Mouse (Mus musculus) cerebellum, postnatal 36 days (tissue): ENCODE results near the gene Elmo1.

Source experiments
- DNase-seq, 2 experiments: peaks; one replicate each; pipeline ENCODE4 v3.0.0; 2021 to 2022; ENCODE audit warnings: mixed read lengths in 2 of 2

Gene Elmo1

DNA sequence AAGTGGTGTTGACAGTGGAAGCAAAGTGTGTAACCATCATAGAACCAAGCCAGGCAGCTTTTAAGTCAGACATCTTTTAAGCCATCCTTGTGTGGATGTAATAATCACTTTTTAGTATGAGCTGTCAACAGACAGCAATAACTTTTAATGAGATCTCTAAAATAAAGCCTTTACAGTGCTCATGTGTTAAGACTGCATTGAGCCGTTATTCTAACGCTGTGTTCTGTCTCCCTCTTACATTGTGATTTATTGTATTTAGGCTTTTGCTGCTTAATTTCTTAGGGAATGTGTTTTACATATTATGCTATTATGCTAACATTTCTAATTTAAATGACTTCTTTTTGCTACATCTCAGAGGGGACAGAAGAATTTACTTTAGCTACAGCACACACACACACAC is 189.5 kb downstream of the Elmo1 start:
- no peak for DNase-seq

GRCm38 (mm10) chr13:20283891-20284290 is 193.5 kb downstream of the Elmo1 start:
- no peak for DNase-seq

GRCm38 (mm10) chr13:20286680-20287079 is 196.3 kb downstream of the Elmo1 start:
- DNase-seq, result no peak

GRCm38 (mm10) chr13:20288393-20288792 is 198.0 kb downstream of the Elmo1 start:
- DNase-seq, result no peak

- no peak for DNase-seq
Measured at GRCm38 (mm10) chr13:20290412-20290811, 200.0 kb downstream of the Elmo1 start.

GRCm38 (mm10) chr13:20292348-20292747 is 202.0 kb downstream of the Elmo1 start:
- DNase-seq, result peak in 1 of 2 experiments; percentile 33

DNA sequence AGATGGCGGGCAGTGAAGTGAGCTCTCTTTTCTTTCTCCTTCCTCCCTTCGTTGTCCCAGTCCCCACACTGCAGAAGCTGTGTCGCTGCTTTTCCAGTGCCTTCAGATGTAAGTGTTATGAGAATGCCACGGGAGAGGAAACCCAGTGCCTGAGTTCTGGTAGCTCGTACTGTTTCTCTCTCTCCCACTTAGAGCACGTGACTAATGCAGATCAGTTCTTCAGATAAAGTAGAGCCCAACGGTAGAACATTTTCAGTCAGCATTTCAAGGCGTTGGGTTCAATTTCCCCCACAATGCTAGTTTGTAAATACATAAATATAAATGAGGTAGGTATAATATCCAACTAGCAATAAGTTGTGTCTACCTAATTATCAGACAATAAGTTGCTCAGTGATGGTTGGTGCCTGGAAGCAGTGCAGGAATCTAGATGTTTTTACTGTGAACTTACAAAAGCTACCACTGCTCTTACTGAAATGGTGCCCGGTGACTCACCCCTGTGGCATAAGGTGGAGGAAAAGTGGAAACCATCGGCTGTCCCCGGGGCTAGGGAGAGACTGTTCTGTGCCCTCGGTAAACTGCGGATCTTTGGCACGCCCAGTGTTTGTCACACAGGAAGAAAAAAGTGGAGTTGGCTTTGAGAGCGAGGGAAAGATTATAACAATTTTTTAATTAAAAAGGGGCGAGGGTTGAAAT is 205.0 kb downstream of the Elmo1 start:
- no peak for DNase-seq

DNA sequence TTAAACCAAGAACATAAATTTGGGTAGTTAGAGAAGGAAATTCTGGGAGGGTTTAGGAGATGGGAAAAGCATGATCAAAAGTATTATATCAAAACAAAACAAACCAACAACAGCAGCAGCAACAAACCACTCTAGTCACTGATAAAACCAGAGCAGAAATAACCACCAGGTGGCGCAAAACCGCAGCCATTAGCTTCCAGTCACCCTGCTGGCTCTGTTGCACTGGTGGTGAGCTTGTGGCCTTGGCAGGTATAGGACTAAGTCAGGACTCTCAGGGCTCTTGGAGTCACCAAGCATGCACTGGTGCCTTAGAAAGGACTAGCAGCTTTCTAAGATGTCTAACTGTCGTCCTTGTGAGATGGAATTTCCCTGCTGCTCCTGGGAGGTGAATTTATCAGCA is 207.4 kb downstream of the Elmo1 start:
- DNase-seq, result peak; percentile 73 to 79

DNA sequence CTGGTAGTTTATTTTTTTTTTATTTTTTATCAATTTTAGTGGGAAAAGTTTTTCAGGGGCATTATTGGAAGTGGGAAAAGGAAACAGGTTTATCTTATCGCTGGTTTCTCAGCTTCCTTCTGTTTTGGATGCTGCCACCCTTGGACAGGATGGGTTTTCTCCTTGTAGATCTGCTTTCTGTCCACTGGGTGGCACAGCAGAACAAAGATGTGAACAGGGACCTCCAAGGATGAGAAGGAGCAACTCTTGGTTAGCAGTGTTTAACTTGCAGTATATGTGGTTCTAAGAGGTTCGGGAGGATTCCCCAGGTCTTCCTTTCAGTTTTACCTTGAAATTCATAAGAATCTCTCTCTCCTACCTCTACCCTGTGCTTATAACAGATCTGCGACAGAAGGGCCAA is 209.0 kb downstream of the Elmo1 start:
- DNase-seq, result peak; percentile 25 to 56

DNA sequence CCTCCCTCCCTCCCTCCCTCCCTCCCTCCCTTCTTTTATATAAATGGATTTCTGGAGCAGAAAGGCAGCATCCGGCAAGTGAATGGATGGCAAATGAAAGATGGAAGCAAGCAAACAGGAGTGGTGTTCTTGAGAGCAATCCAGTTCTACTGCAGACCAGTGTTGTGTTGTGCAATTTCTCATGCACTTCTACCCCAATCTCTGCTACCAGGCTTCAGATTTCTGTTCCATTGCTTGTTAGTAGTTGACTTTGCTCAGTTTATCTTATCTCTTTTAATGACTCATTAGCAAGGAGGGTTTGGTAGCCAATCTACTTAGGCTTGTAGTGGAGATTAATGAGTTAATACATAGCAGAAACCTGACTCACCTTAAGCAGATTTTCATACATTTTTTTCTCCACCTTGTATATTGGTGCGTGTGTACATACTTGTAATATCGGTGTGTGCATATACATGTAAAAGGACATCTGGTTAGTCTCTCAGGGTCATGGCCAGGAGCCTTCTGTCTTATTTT is 209.7 kb downstream of the Elmo1 start:
- no peak for DNase-seq

GRCm38 (mm10) chr13:20300626-20301025 is 210.2 kb downstream of the Elmo1 start:
- DNase-seq, result no peak

DNA sequence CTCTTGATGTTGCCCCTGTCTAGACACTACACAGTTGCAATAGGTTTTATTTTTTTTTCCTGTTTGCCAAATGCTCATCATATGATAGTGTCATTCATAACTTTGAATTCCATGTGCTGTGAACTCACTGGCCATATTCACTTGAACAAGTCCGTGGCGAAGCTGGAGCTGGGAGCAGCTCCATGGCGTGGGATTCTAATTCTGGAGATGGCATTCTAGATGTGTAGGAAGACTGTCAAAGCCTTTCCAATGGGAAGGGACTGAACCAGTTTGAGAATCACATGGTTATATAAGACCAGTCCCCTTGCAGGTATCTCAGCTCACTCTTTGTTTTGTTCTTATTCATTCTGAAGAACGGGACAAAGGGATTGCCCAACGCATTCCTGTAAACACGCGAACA is 211.4 kb downstream of the Elmo1 start:
- no peak for DNase-seq

DNA sequence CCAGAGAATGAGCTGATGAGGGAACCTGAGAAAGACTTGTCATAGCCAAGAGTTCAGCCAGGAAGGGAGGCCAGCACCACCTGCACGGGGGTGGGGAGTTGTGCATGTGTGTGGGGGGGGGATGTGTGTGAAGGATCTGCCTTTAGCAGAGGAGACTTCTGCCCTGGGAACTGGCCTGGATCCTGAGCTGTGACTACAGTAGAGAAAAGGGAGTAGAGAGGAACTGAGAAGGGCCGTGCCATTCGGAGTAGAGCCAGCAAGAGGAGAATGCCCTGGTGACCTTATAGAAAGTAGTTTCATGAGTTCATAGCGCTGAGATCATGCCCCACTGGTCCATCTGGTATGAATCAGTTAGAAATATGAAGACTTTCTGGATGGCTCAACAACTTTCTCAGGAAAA is 215.2 kb downstream of the Elmo1 start:
- no peak for DNase-seq

DNA sequence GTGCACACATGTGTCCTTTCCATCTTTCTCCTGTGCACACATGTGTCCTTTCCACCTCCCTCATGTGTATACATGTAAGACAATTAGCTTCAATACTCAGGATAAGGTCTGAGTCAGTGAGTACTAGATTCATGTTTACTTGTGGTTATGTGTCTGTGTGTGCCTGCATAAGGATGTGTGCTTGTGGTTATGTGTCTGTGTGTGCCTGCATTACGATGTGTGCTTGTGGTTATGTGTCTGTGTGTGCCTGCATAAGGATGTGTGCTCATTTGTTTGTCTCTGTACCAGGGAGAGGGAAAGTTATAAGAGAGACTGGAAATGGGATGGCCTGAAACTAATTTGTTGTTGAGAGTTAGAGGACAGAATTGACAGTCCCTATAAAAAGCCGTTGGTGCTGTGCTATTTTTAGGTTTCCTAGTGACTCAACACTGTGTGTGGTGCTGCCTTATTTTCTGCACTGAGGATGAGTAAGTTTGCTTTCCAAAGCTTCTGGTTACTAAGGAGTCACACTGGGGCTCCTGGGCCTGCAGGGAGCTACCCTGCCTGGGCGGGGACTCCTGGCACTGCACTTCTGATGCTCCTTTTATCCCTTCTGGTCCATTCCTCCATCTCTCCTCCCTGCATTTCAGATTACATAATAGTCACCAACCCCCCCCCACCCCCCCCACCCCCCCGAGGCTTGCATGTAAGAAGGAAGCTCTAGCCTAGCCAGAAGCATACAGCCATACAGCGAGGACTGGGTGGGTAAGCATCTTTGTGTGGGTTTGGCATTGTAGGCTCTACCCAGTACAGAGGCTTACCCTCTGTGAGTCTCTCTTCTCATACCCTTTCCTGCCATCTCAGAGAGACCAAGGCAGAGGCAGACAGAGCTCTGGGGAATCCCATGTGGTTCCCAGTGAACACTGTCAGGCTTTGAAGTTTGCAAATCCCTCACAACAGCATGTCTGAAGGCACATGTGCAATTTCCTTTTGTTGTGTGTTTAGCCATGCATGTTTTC is 216.1 kb downstream of the Elmo1 start:
- peak in 1 of 2 experiments; percentile 31 for DNase-seq

DNA sequence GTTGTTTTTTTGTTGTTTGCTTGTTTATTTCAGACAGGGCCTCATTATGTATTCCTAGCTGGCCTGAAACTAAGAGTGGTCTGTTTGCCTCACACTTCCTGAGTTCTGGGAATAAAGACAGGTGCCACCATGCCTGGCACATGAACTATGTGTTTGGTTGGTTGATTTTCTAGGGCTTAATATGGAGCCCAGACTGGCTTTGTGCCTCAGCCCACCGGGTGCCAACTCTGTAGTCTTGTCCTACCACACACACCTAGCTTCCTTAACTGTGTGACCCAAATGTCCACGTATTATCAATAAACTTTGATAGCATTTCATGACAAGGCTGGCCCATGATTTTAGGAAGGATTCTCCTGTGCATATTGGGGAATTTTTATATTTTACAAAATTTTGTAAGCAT is 217.0 kb downstream of the Elmo1 start:
- DNase-seq, result peak; percentile 29 to 43

- DNase-seq, result peak; percentile 86 to 94
Measured at GRCm38 (mm10) chr13:20311612-20312011, 221.2 kb downstream of the Elmo1 start.

GRCm38 (mm10) chr13:20313345-20313744 is 222.9 kb downstream of the Elmo1 start:
- no peak for DNase-seq

GRCm38 (mm10) chr13:20316139-20316538 is 225.7 kb downstream of the Elmo1 start:
- peak; percentile 38 to 39 for DNase-seq

DNA sequence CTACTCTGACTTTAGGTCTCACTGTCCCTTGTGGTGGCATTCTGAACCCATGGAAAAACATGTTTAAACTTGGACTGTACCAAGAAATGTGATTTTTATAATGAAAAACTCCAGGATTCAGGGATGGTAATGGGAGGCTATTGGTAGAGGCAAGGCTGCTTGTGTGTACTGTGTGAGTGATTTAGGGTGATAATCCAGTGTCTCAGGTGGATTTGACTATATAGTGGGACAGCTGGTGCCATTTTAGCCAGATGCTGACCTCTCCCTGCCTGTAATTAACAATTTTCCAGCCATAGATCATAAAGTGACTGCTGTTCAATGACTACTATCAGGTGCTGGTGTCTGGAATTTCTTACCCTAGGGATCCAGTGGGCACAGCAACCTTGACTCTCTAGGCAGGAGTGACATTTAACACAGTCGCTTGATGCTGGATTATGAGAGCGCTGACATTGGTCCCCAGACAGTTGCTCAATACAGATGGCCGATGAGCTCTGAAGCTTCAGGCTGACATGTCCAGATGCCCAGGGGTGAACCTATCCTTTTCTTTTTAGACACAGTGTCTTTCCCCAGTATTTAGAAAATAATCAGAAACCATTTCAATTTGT is 228.3 kb downstream of the Elmo1 start:
- DNase-seq, result no peak

GRCm38 (mm10) chr13:20320232-20320631 is 229.8 kb downstream of the Elmo1 start:
- DNase-seq, result no peak

- DNase-seq, result no peak
Measured at GRCm38 (mm10) chr13:20323478-20323877, 233.1 kb downstream of the Elmo1 start.

- no peak for DNase-seq
Measured at GRCm38 (mm10) chr13:20327064-20327463, 236.7 kb downstream of the Elmo1 start.

- DNase-seq, result no peak
Measured at GRCm38 (mm10) chr13:20327975-20328374, 237.6 kb downstream of the Elmo1 start.
